Mouse (Mus musculus) kidney, postnatal 0 days (tissue): ENCODE results near the gene Cldn13. TPM values are rescaled to one million over a fixed set of nuclear protein-coding genes. Genes with fewer than 3 reads are reported as not detected.
"Not testable (repeated sequence)": the region's sequence is repeated elsewhere in the genome, so short reads cannot be mapped to it uniquely, and the experiment has no call there.

Source experiments
- ATAC-seq: fragments of 200-750 bp; cut with Nextera tagmentation; replicated peaks from 2 replicates; pipeline ENCODE4 v1.8.0; 2017; ENCODE audit warnings: low read depth, moderate number of reproducible peaks, moderate TSS enrichment, moderate library complexity; ENCODE audit not compliant: low FRiP score
- DNase-seq: peaks from one replicate; pipeline ENCODE4 v3.0.0-alpha.2; 2016; ENCODE audit warnings: low spot score
- H3K27ac ChIP-seq: fragments of 300-500 bp; sonication (generic); 2 replicates; pipeline ENCODE4 v1.5.1; 2014; ENCODE audit warnings: mild to moderate bottlenecking
- H3K27me3 ChIP-seq: fragments of 300-500 bp; sonication (generic); 2 replicates; pipeline ENCODE4 v1.6.1; 2014; ENCODE audit warnings: low read length, mixed read lengths; ENCODE audit not compliant: insufficient read depth
- H3K36me3 ChIP-seq: fragments of 300-500 bp; sonication (generic); 2 replicates; pipeline ENCODE4 v1.6.1; 2014; ENCODE audit warnings: low read length, mixed read lengths; ENCODE audit not compliant: insufficient read depth
- H3K4me1 ChIP-seq: fragments of 300-500 bp; sonication (generic); replicated peaks from 2 replicates; pipeline ENCODE4 v1.6.1; 2014; ENCODE audit warnings: antibody characterized with exemption, low read length, mixed read lengths; ENCODE audit not compliant: insufficient read depth
- H3K4me2 ChIP-seq: fragments of 300-500 bp; sonication (generic); 2 replicates; pipeline ENCODE4 v1.6.1; 2014; ENCODE audit warnings: mild to moderate bottlenecking, low read length, moderate library complexity, mixed read lengths
- H3K4me3 ChIP-seq: fragments of 300-500 bp; sonication (generic); replicated peaks from 2 replicates; pipeline ENCODE4 v1.5.1; 2014; ENCODE audit warnings: low read depth, low read length
- H3K9ac ChIP-seq: fragments of 300-500 bp; sonication (generic); 2 replicates; pipeline ENCODE4 v1.6.1; 2014; ENCODE audit warnings: low read depth, low read length
- H3K9me3 ChIP-seq: fragments of 300-500 bp; sonication (generic); replicated peaks from 2 replicates; pipeline ENCODE4 v1.6.1; 2016; ENCODE audit warnings: low read length, inconsistent platforms, mixed read lengths
- CTCF ChIP-seq: IDR thresholded peaks from 2 replicates; pipeline ENCODE4 v1.5.1; 2016; ENCODE audit warnings: antibody characterized with exemption, low read depth, mild to moderate bottlenecking, moderate library complexity
- WGBS: fragments of 180-500 bp; shearing (Covaris S2); extraction: QIAGEN DNeasy Blood & Tissue Kit; methylation state at CpG from one replicate; pipeline ENCODE4 v1.1.7; 2014; 5-methylcytosine and 5-hydroxymethylcytosine counted together
- polyA plus RNA-seq: library from polyadenylated mRNA; unstranded; fragments of >200 nt; fragmentation: Nextera tagmentation; extraction: Ambion mirVana; gene quantifications from 2 replicates; pipeline ENCODE4 v1.2.1, GENCODE M21; 2015

Cldn13 gene
- polyA plus RNA-seq, 1 experiment from 2014 or later = 0.14 TPM

DNA sequence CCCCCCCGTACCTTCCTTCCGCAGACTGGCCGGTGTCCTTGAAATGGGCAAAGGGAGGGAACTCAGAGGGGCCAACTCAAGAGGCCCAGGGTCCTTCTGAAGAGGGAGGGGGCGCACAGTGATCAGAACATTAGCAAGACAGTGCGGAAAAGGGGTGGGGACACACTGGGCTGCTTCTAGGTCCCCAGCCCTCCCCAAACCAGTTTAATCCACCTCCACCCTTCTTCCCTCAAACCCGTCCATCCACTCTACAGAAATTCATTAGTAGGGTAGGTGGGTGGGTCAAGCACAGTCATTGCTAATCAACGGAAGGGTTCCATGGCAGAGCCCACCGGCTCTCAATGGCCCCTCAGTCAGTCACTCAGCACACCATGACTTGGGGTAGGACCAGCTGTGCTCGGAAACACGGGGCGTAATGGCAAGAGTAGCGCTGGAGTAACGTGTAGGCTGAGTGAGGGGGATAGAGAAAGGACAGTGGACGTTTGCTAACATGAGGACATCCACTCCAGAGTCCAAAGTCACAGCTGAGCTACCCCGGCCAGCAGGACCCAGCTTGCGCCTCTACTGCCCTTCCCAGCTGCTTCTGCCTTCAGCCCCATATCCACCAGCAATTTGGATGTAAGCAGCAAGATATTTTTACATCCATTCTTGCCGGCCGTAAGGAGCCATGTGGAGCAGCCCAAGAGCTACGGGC, 30.1 kb upstream of the Cldn13 start:
- no peaks in the 10 kb centered on the region for H3K9me3 ChIP-seq
- peak overlapping the region; percentile 84 for H3K27ac ChIP-seq
- WGBS = 37% methylated on average over 19 of the region's 19 CpGs
- H3K27me3 ChIP-seq = no peaks in the 10 kb centered on the region
- H3K4me3 ChIP-seq = peak overlapping the region; percentile 40
- TF ChIP-seq CTCF = no peak
- H3K36me3 ChIP-seq = no peaks in the 10 kb centered on the region
- H3K4me2 ChIP-seq = peak overlapping the region; percentile 30
- DNase-seq = no peak
- no peak for ATAC-seq
- no peaks in the 10 kb centered on the region for H3K4me1 ChIP-seq
- H3K9ac ChIP-seq = peak overlapping the region; percentile 61

DNA sequence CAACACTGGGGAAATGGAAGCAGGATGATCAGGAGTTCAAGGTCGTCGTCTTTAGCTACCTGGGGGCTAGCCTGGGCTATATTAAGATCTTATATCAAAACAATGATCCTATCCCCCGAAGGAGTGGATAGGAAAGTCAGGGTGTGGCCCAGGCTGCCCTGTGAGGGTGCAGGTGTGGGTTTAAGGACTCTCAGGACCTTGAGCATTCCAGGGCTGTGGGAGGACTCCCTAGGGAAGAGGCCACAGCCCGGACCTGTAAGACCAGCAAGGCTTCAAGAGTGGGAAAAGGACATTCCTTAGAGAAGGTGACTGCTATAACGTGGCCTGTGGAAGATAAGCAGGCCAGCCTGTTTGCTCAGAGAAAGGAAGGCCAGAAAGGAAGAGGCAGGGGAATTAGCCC, 28.9 kb upstream of the Cldn13 start:
- Histone ChIP-seq H3K4me1 (no peaks in the 10 kb centered on the region), H3K27ac (no peak overlapping the region), H3K9ac (no peak overlapping the region), H3K4me2 (peak overlapping the region; percentile 30; the same call in 1 of the 2 replicates), H3K4me3 (no peak overlapping the region), H3K9me3 (no peaks in the 10 kb centered on the region), H3K27me3 (no peaks in the 10 kb centered on the region), H3K36me3 (no peaks in the 10 kb centered on the region)
- DNase-seq = no peak
- TF ChIP-seq CTCF = no peak
- 63% methylated on average over 5 of the region's 5 CpGs for WGBS
- ATAC-seq = no peak

DNA sequence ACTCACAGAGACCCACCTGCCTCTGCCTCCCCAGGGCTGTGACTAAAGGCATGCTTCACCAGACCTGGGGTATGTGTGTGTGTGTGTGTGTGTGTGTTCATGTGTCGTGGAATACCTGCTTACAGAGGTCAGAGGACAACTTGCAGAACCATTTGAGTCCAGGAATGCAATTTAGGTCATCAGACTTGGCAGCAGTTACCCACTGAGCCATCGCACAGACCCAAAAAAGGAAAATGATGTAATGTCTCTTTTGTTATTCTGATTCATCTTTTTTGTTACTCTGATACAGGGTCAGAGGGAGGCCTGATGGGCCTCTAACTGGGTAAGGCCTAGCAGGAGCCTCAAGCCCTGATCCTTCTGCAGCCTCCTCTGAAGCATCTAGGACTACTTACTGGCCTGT, 27.4 kb upstream of the Cldn13 start:
- H3K4me2 ChIP-seq = no peak overlapping the region
- no peak overlapping the region for H3K4me3 ChIP-seq
- H3K36me3 ChIP-seq = no peaks in the 10 kb centered on the region
- peak overlapping the region; percentile 25; the same call in 1 of the 2 replicates for H3K27ac ChIP-seq
- no peaks in the 10 kb centered on the region for H3K27me3 ChIP-seq
- ATAC-seq (no peak), DNase-seq (no peak)
- no peak overlapping the region for H3K9ac ChIP-seq
- H3K9me3 ChIP-seq = no peaks in the 10 kb centered on the region
- TF ChIP-seq CTCF = no peak
- 50% methylated on average over 2 of the region's 2 CpGs for WGBS
- no peaks in the 10 kb centered on the region for H3K4me1 ChIP-seq

DNA sequence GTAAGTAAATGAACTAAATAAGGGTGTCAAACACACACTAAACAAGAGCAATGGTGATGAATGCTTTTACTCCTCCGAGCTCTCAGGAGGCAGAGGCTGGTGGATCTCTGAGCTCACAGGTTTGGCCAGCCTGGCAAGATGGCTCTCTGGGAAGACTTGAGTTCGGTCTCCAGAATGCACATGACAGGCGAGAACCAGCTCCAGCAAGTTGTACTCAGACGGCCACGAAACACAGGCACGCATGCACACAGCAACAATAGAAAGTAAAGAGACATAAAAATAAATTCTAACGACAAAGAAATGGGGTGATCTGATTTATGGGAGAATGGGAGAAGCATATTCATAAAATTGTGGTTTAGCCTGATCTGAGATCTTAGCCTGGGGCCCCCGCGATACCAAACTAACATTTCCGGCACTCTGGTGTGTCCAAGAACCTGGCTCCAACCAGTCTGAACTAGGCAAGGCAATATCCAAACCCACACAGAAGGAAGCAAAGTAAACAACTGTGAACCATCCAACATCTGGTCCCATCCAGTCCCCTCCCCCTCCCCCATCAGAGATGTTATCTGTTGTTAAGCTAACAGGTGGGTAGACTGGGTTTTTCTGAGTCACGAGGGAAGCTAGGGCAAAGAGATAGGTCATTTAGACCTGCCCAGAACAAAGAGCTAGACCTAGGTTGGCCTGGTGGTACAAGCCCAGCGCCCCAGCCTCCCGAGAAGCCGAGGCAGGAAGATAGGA, 26.3 kb upstream of the Cldn13 start:
- H3K4me3 ChIP-seq = no peak overlapping the region
- DNase-seq (no peak), ATAC-seq (0 out of 2 replicates have a peak, but pooled peaks have one; percentile 14)
- 69% methylated on average over 14 of the region's 14 CpGs for WGBS
- H3K9me3 ChIP-seq = no peaks in the 10 kb centered on the region
- H3K9ac ChIP-seq = no peak overlapping the region
- no peak overlapping the region for H3K4me2 ChIP-seq
- H3K27me3 ChIP-seq = no peaks in the 10 kb centered on the region
- no peaks in the 10 kb centered on the region for H3K4me1 ChIP-seq
- TF ChIP-seq CTCF = no peak
- peak overlapping the region; percentile 25; the same call in 1 of the 2 replicates for H3K27ac ChIP-seq
- no peaks in the 10 kb centered on the region for H3K36me3 ChIP-seq

DNA sequence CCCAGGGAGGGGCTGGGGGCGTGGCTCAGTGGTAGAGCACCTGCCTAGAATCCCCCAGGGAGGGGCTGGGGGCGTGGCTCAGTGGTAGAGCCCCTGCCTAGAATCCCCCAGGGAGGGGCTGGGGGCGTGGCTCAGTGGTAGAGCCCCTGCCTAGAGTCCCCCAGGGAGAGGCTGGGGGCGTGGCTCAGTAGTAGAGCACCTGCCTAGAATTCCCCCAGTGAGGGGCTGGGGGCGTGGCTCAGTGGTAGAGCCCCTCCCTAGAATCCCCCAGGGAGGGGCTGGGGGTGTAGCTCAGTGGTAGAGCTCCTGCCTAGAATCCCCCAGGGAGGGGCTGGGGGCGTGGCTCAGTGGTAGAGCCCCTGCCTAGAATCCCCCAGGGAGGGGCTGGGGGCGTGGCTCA, 24.2 kb upstream of the Cldn13 start:
- H3K4me3 ChIP-seq, H3K27ac ChIP-seq, ATAC-seq, H3K27me3 ChIP-seq, H3K4me2 ChIP-seq, H3K9ac ChIP-seq, H3K36me3 ChIP-seq, DNase-seq, H3K4me1 ChIP-seq, H3K9me3 ChIP-seq: not testable (repeated sequence)
- WGBS = 100% methylated on average over 2 of the region's 7 CpGs

DNA sequence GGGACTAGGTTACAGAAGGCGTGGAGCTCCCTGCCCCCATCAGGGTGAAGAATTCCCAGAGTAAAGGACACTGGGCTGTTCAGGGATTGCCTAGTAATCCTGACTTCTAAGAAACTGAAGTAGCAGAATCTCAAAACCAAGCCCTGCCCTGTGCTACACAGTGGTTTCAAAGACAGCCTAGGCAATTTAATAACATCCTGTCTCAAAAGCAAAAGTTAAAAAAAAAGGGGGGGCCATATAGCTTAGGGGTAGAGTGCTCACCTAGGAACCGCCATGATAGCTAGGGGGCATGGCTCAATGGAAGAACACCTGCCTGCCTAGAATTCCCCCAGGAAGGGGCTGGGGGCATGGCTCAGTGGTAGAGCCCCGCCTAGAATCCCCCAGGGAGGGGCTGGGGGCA, 23.7 kb upstream of the Cldn13 start:
- WGBS = 82% methylated on average over 3 of the region's 3 CpGs
- DNase-seq (no peak), ATAC-seq (no peak)
- Histone ChIP-seq H3K4me3 (no peak overlapping the region), H3K4me1 (no peaks in the 10 kb centered on the region), H3K27ac (no peak overlapping the region), H3K36me3 (peaks cover 6% of the 10 kb centered on the region; the same call in 1 of the 2 replicates), H3K9ac (no peak overlapping the region), H3K4me2 (no peak overlapping the region), H3K27me3 (no peaks in the 10 kb centered on the region), H3K9me3 (no peaks in the 10 kb centered on the region)
- no peak for TF ChIP-seq CTCF
